Mouse (Mus musculus): ENCODE results near the gene Mpst.

Gene Mpst

GRCm38 (mm10) chr15:78406293-78406934, at the start of gene Mpst:
Gene Mpst (plus strand): TSS chr15:78406416.
- in situ Hi-C loops (cut with MboI; ENCODE audit: low pct_unique_long_range_greater_than_20kb in 1 of 2, low sequenced_read_pairs in 2 of 2, unreplicated experiment in 1 of 2): no loop called here

- in situ Hi-C loops (cut with MboI; ENCODE audit: low pct_unique_long_range_greater_than_20kb in 1 of 2, low sequenced_read_pairs in 2 of 2, unreplicated experiment in 1 of 2): no loop called here
These were observed 40.3 kb upstream of the Mpst start for GRCm38 (mm10) chr15:78365916-78366315.

GRCm38 (mm10) chr15:78366875-78367274, 39.3 kb upstream of the Mpst start:
- in situ Hi-C loops (cut with MboI; ENCODE audit: low pct_unique_long_range_greater_than_20kb in 1 of 2, low sequenced_read_pairs in 2 of 2, unreplicated experiment in 1 of 2): no loop called here

GRCm38 (mm10) chr15:78367811-78368210, 38.4 kb upstream of the Mpst start:
- in situ Hi-C loops (cut with MboI; ENCODE audit: low pct_unique_long_range_greater_than_20kb in 1 of 2, low sequenced_read_pairs in 2 of 2, unreplicated experiment in 1 of 2): no loop called here

- in situ Hi-C loops (cut with MboI; ENCODE audit: low pct_unique_long_range_greater_than_20kb in 1 of 2, low sequenced_read_pairs in 2 of 2, unreplicated experiment in 1 of 2): no loop called here
These were observed 37.3 kb upstream of the Mpst start for GRCm38 (mm10) chr15:78368926-78369346.

- in situ Hi-C loops (cut with MboI; ENCODE audit: low pct_unique_long_range_greater_than_20kb in 1 of 2, low sequenced_read_pairs in 2 of 2, unreplicated experiment in 1 of 2): no loop called here
These were observed 36.6 kb upstream of the Mpst start for GRCm38 (mm10) chr15:78369641-78370040.

DNA sequence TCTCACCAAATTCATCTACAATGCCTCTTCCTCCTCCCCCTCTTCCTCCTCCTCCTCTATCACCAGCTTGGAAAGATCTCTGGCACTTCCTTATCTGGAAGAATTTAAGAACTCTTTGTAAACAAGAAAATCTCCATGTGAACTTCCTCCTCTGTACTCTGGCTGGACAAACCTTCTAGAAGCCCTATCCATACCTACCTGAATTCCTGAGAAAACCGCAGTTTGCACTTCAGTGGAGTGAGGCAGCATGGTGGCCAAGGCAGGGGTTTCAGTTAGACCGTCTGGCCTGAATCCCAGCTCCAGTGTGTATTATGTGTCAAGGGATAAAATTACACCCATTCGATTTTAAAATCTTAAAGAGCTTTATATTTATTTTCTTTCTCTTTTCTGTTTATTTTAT, 33.4 kb upstream of the Mpst start:
- in situ Hi-C loops (cut with MboI; ENCODE audit: low pct_unique_long_range_greater_than_20kb in 1 of 2, low sequenced_read_pairs in 2 of 2, unreplicated experiment in 1 of 2): no loop called here

DNA sequence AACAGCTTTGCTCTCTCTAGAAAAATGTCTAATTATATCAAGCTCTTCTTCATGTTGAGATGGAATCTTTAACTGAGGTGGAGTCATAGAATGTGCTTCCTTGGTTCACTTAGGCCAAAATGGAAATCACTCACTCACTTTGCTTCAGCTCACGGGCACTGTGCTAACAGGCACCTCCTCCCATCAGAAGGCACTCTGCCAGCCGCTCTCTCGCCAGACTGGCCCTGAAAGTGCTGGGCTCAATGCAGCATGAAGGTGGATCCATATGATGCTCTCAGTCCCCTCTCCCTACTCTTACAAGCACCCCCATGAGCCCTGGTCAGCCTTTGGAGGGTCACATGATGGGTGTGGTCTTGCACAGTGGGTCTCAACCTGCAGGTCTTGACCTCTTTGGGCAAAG, 32.0 kb upstream of the Mpst start:
- in situ Hi-C loops (cut with MboI; ENCODE audit: low pct_unique_long_range_greater_than_20kb in 1 of 2, low sequenced_read_pairs in 2 of 2, unreplicated experiment in 1 of 2): no loop called here

DNA sequence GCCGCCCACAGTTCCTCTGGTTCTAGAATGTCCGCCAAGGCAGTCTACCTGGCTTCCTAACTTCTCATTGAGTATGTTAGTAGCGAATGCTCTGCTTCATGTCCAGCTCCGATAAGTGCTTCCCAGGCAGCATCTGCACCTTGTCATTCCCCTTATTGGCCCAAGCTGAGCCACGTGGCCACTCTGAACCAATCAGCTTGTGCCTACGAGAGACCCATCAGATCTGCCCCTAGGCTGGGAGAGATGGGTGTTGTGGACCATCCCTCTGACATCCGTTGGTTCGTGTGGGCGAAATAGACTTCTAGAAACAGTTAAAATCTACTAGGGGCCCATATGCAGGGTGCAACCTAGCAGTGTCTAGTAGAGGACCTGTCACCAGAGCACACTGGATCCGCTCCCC, 28.4 kb upstream of the Mpst start:
- in situ Hi-C loops (cut with MboI; ENCODE audit: low pct_unique_long_range_greater_than_20kb in 1 of 2, low sequenced_read_pairs in 2 of 2, unreplicated experiment in 1 of 2): no loop called here

- in situ Hi-C loops (cut with MboI; ENCODE audit: low pct_unique_long_range_greater_than_20kb in 1 of 2, low sequenced_read_pairs in 2 of 2, unreplicated experiment in 1 of 2): no loop called here
These were observed 27.7 kb upstream of the Mpst start for GRCm38 (mm10) chr15:78378556-78378955.

- in situ Hi-C loops (cut with MboI; ENCODE audit: low pct_unique_long_range_greater_than_20kb in 1 of 2, low sequenced_read_pairs in 2 of 2, unreplicated experiment in 1 of 2): no loop called here
These were observed 26.0 kb upstream of the Mpst start for GRCm38 (mm10) chr15:78380208-78380607.

GRCm38 (mm10) chr15:78380741-78381140, 25.5 kb upstream of the Mpst start:
- in situ Hi-C loops (cut with MboI; ENCODE audit: low pct_unique_long_range_greater_than_20kb in 1 of 2, low sequenced_read_pairs in 2 of 2, unreplicated experiment in 1 of 2): no loop called here

DNA sequence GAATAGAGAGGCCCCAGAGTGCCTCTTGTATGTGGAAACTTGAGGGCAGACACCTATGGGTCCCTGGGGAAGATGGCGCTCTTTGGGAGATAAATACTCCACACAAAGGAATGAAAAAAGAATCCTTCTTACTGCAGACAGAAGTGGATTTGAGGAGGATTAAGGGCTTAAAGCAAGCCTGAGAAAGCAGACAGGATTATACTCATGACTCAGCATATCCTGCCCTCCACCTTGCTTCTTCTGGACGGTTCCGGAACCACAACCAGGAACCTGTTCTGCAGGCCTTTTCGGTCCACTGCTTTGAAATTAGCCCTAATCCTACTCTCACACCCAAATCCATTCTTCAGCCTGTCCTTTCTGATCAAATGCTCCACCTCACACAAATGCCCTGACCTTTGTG, 24.1 kb upstream of the Mpst start:
- in situ Hi-C loops (cut with MboI; ENCODE audit: low pct_unique_long_range_greater_than_20kb in 1 of 2, low sequenced_read_pairs in 2 of 2, unreplicated experiment in 1 of 2): no loop called here

GRCm38 (mm10) chr15:78383450-78384219, 22.6 kb upstream of the Mpst start:
- in situ Hi-C loops (cut with MboI; ENCODE audit: low pct_unique_long_range_greater_than_20kb in 1 of 2, low sequenced_read_pairs in 2 of 2, unreplicated experiment in 1 of 2): no loop called here

DNA sequence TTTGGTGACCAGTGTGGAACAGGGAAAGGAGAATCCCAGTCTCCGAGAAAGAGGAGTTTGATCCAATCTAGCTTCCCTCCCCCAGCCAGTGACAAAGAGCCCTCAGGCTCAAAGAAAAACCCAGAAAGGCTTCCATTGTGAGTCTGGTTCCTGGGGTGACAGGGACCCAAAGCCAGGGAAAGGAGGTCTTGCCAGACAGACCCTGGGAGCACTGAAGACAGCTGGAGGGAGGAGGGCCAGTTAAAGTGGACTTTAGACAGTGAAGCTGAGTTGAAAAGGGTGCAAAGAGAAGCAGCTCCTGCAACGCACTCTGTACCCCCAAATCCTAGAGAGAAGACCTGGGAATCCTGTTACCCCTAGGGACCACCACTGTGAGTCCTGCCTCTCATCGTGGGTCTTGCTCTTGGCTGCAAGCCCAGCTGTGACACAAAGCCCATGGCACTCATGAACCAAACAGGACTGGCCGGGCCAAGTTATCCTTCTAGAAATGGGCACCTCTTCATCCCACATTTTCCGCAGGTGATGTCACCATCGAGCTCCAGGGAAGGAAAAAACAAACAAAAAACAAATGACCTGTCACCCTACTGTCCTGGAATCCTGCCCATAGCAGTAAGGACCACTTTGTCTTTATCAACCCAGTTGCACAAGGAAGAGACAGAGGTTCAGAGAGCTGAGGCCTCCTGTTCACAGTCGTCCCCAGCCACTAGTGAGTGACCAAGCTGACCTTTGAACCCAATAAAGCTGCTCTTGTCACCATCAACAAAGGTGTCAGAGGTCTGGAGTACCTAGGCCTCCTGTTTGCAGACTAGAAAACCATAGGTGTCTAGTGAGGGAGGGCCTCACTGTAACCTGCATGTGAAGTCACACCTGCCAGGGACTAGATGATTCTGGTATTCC, 21.7 kb upstream of the Mpst start:
- in situ Hi-C loops (cut with MboI; ENCODE audit: low pct_unique_long_range_greater_than_20kb in 1 of 2, low sequenced_read_pairs in 2 of 2, unreplicated experiment in 1 of 2): no loop called here

- in situ Hi-C loops (cut with MboI; ENCODE audit: low pct_unique_long_range_greater_than_20kb in 1 of 2, low sequenced_read_pairs in 2 of 2, unreplicated experiment in 1 of 2): no loop called here
These were observed 20.7 kb upstream of the Mpst start for GRCm38 (mm10) chr15:78385564-78385963.

DNA sequence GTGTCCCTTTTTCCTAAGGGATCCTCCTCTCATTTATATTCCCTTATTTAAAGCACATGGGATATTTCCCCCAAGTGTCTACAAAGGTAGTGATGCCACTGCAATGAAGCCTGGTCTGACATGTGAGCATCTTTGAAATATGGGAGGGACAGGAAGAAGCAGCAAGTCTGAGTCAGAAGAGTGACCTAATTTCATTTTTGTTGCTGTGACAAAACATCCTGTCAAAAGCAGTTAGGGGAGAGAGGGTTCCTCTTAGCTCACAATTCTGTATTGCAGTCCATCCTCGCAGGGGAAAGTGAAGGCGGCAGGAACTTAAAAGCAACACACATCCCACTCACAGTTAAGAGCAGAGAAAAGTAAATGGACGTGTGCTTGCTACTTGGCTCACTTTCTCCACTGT, 15.4 kb upstream of the Mpst start:
- in situ Hi-C loops (cut with MboI; ENCODE audit: low pct_unique_long_range_greater_than_20kb in 1 of 2, low sequenced_read_pairs in 2 of 2, unreplicated experiment in 1 of 2): no loop called here

- in situ Hi-C loops (cut with MboI; ENCODE audit: low pct_unique_long_range_greater_than_20kb in 1 of 2, low sequenced_read_pairs in 2 of 2, unreplicated experiment in 1 of 2): no loop called here
These were observed 10.7 kb upstream of the Mpst start, which contains the start of gene Tex33 for GRCm38 (mm10) chr15:78395478-78395962. Gene Tex33 (minus strand): TSS chr15:78395912.

DNA sequence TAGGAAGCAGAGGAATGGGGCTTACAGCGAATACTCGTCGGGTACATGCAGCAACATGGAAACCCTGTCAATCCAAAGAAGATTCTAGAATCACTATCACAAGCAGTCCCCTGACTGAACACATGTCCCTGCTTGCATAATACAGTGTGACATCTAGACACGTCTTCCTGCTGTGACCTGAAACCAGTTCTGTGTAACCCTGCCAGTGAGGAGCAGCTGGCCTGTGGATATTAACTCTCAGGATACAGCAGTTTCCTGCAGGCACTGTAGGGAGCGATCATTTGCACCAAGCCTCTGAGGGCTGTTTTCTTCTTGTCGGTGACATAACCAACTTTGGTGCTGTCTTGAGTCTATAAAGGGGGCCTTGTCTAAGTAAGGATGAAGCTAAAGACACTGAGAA, 4.9 kb upstream of the Mpst start:
- in situ Hi-C loops (cut with MboI; ENCODE audit: low pct_unique_long_range_greater_than_20kb in 1 of 2, low sequenced_read_pairs in 2 of 2, unreplicated experiment in 1 of 2): no loop called here

All from mouse embryonic stem cell (cell line).